Mouse (Mus musculus): ENCODE results near the gene Pdcd1lg2. TPM values are rescaled to one million over a fixed set of nuclear protein-coding genes. Genes with fewer than 3 reads are reported as not detected.
A peak's percentile ranks its signal among the peaks of the same experiment; 100 is the strongest.

Gene Pdcd1lg2
- polyA plus RNA-seq, 1 experiment from 2014 or later = 0.05 TPM

DNA sequence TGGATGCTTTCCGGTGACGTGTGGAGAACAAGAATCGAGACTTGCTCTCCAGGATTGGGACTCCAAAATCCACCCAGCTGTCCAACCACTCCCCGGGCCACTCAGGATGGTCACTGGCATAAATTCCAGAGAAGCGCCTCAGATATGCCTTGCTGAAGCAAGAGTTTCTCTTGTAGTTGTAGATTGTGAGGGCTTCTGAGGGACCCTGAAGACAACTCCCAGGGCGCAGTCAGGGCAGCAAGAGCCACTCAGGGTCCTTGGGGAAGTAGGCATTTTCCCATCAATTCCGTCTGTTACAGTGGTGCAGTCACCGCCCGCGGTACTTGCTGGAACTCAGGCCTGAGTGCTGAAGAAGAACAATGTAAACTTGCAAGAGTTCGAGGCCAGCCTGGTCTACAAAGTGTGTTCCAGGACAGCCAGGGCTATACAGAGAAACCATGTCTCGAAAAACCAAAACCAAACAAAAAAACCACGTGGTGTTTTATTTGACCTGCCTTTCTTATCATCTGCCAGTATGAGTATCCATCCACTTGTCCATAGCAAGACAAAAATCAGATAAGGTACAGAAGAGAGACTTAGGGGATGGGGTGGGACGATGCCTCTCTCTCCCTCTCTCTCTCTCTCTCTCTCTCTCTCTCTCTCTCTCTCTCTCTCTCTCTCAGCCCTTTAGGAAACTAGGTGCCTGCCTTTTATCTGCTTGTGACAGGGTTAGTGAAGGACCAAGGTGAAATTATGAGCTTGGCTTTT is 76.8 kb downstream of the Pdcd1lg2 start:
- no peak overlapping the region for H3K9ac ChIP-seq (ENCODE audit: low read depth, low read length)
- no peaks in the 10 kb centered on the region for H3K36me3 ChIP-seq (ENCODE audit: control insufficient read depth, insufficient read depth)
- H3K27me3 ChIP-seq (ENCODE audit: control insufficient read depth, insufficient read depth, low read depth, low read length) = no peaks in the 10 kb centered on the region
- no peak overlapping the region for H3K27ac ChIP-seq (ENCODE audit: low read length)
- H3K4me3 ChIP-seq (ENCODE audit: low read depth, low read length) = no peak overlapping the region
- WGBS (ENCODE audit: insufficient replicate concordance) = 64% methylated on average over 14 of the region's 14 CpGs
- H3K9me3 ChIP-seq (replicated peaks; ENCODE audit: control insufficient read depth, low read length) = no peaks in the 10 kb centered on the region
- H3K4me1 ChIP-seq (ENCODE audit: control insufficient read depth, low read depth, low read length) = peaks cover 13% of the 10 kb centered on the region
- no peak overlapping the region for H3K4me2 ChIP-seq (ENCODE audit: low read depth, low read length)
- no peak for ATAC-seq (ENCODE audit: low read depth)

- H3K4me2 ChIP-seq (ENCODE audit: low read depth, low read length) = no peak overlapping the region
- 0 out of 2 replicates have a peak, but pooled peaks have one; percentile 30 for ATAC-seq (ENCODE audit: low read depth)
- H3K36me3 ChIP-seq (ENCODE audit: control insufficient read depth, insufficient read depth) = no peaks in the 10 kb centered on the region
Observed at GRCm38 (mm10) chr19:29488073-29488390, 77.3 kb downstream of the Pdcd1lg2 start.

GRCm38 (mm10) chr19:29488420-29488819 is 77.7 kb downstream of the Pdcd1lg2 start:
- Histone ChIP-seq H3K4me3 (ENCODE audit: low read depth, low read length) (no peak overlapping the region), H3K9me3 (replicated peaks; ENCODE audit: control insufficient read depth, low read length) (no peaks in the 10 kb centered on the region), H3K27me3 (ENCODE audit: control insufficient read depth, insufficient read depth, low read depth, low read length) (no peaks in the 10 kb centered on the region), H3K4me2 (ENCODE audit: low read depth, low read length) (no peak overlapping the region), H3K36me3 (ENCODE audit: control insufficient read depth, insufficient read depth) (no peaks in the 10 kb centered on the region), H3K4me1 (ENCODE audit: control insufficient read depth, low read depth, low read length) (peaks cover 13% of the 10 kb centered on the region), H3K27ac (ENCODE audit: low read length) (no peak overlapping the region), H3K9ac (ENCODE audit: low read depth, low read length) (no peak overlapping the region)
- 18% methylated on average over 10 of the region's 10 CpGs for WGBS (ENCODE audit: insufficient replicate concordance)
- no peak for ATAC-seq (ENCODE audit: low read depth)

More at GRCm38 (mm10) chr19:29488073-29488390, 77.3 kb downstream of the Pdcd1lg2 start:
- 17% methylated on average over 6 of the region's 6 CpGs for WGBS (ENCODE audit: insufficient replicate concordance)
- Histone ChIP-seq H3K9ac (ENCODE audit: low read depth, low read length) (no peak overlapping the region), H3K27ac (ENCODE audit: low read length) (no peak overlapping the region), H3K4me1 (ENCODE audit: control insufficient read depth, low read depth, low read length) (peaks cover 13% of the 10 kb centered on the region), H3K27me3 (ENCODE audit: control insufficient read depth, insufficient read depth, low read depth, low read length) (no peaks in the 10 kb centered on the region), H3K9me3 (replicated peaks; ENCODE audit: control insufficient read depth, low read length) (no peaks in the 10 kb centered on the region), H3K4me3 (ENCODE audit: low read depth, low read length) (no peak overlapping the region)

- Histone ChIP-seq H3K4me1 (ENCODE audit: control insufficient read depth, low read depth, low read length) (peaks cover 13% of the 10 kb centered on the region), H3K9me3 (replicated peaks; ENCODE audit: control insufficient read depth, low read length) (no peaks in the 10 kb centered on the region), H3K4me2 (ENCODE audit: low read depth, low read length) (no peak overlapping the region), H3K9ac (ENCODE audit: low read depth, low read length) (no peak overlapping the region), H3K27ac (ENCODE audit: low read length) (no peak overlapping the region), H3K4me3 (ENCODE audit: low read depth, low read length) (no peak overlapping the region), H3K36me3 (ENCODE audit: control insufficient read depth, insufficient read depth) (no peaks in the 10 kb centered on the region), H3K27me3 (ENCODE audit: control insufficient read depth, insufficient read depth, low read depth, low read length) (no peaks in the 10 kb centered on the region)
- 59% methylated on average over 3 of the region's 3 CpGs for WGBS (ENCODE audit: insufficient replicate concordance)
- ATAC-seq (ENCODE audit: low read depth) = no peak; the same call in 1 of the 2 replicates
Observed at GRCm38 (mm10) chr19:29489785-29490284, 79.1 kb downstream of the Pdcd1lg2 start.

DNA sequence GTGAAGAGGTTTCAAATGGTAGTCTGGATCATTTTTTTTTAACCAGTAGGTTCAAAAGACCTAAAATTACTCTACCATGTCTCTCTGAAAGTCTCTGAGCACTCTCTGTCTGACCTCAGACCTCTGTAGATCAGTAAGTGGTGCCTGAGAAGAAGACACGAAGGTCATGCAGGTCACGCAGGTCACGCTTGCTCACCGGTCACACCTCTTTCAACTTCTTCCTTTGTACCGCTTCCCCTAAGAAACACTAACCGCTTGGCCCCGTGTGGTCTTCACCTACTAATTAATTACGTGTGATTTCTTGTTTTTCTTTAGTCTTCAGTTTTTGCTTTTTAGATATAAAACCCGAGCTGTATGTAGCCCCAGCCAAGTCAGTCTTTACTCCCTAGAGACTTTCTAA is 80.7 kb downstream of the Pdcd1lg2 start:
- Histone ChIP-seq H3K4me1 (ENCODE audit: control insufficient read depth, low read depth, low read length) (peaks cover 20% of the 10 kb centered on the region), H3K4me2 (ENCODE audit: low read depth, low read length) (no peak overlapping the region), H3K9me3 (replicated peaks; ENCODE audit: control insufficient read depth, low read length) (no peaks in the 10 kb centered on the region), H3K27ac (ENCODE audit: low read length) (no peak overlapping the region), H3K9ac (ENCODE audit: low read depth, low read length) (no peak overlapping the region), H3K27me3 (ENCODE audit: control insufficient read depth, insufficient read depth, low read depth, low read length) (no peaks in the 10 kb centered on the region), H3K36me3 (ENCODE audit: control insufficient read depth, insufficient read depth) (no peaks in the 10 kb centered on the region), H3K4me3 (ENCODE audit: low read depth, low read length) (no peak overlapping the region)
- 63% methylated on average over 9 of the region's 9 CpGs for WGBS (ENCODE audit: insufficient replicate concordance)
- ATAC-seq (ENCODE audit: low read depth) = no peak

DNA sequence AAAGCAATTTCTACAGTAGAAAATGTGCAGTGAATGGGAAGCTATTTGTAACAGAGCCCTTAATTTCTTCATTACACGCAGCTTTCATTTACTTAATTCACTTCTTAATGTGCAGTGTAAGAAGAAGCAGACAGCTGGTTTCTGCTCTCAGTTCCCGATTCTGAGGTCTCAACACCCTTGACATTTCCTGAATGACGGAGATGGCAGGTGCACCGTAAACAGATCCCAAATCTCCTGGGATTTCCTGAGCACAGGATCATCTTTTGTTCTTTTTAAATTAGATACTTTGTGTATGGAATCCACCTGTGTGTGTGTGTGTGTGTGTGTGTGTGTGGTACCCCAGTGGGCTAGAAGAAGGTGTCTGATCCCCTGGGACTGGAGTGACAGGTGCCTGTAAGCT is 83.7 kb downstream of the Pdcd1lg2 start:
- 65% methylated on average over 4 of the region's 4 CpGs for WGBS (ENCODE audit: insufficient replicate concordance)
- Histone ChIP-seq H3K4me2 (ENCODE audit: low read depth, low read length) (no peak overlapping the region), H3K27ac (ENCODE audit: low read length) (no peak overlapping the region), H3K27me3 (ENCODE audit: control insufficient read depth, insufficient read depth, low read depth, low read length) (no peaks in the 10 kb centered on the region), H3K36me3 (ENCODE audit: control insufficient read depth, insufficient read depth) (no peaks in the 10 kb centered on the region), H3K4me3 (ENCODE audit: low read depth, low read length) (no peak overlapping the region), H3K4me1 (ENCODE audit: control insufficient read depth, low read depth, low read length) (peaks cover 31% of the 10 kb centered on the region), H3K9me3 (replicated peaks; ENCODE audit: control insufficient read depth, low read length) (no peaks in the 10 kb centered on the region), H3K9ac (ENCODE audit: low read depth, low read length) (no peak overlapping the region)
- no peak for ATAC-seq (ENCODE audit: low read depth)

DNA sequence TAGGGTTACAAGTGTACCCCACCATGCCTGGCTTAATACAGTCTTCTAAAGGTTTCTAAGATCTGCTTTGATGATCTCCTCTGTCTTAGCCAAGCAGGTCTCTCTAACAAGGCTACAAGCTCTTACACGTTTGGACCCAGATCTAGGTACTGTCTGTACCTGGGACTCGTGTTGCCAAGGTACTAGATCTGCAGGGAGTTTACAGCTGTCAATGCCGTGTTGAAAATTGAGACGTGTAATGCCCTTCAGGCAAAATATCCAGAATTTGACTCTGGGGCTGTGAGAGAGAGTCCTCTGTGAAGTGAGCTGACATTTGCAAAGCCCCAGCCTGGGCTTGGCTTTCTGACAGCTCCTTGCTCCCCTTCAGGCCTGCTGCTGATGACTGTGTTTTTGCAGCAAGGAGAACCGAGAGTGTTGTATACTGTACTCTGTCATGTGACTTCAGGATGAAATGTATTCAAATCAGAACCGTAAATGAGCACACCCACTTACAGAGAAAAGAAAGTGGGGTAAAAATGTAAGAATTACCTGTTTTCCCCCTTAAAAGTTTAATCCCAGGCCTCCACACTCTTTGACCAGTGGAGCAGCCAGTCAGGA is 85.4 kb downstream of the Pdcd1lg2 start:
- Histone ChIP-seq H3K4me1 (ENCODE audit: control insufficient read depth, low read depth, low read length) (peaks cover 35% of the 10 kb centered on the region), H3K36me3 (ENCODE audit: control insufficient read depth, insufficient read depth) (no peaks in the 10 kb centered on the region), H3K4me3 (ENCODE audit: low read depth, low read length) (no peak overlapping the region), H3K27ac (ENCODE audit: low read length) (peak overlapping the region; percentile 42), H3K9ac (ENCODE audit: low read depth, low read length) (no peak overlapping the region), H3K4me2 (ENCODE audit: low read depth, low read length) (no peak overlapping the region), H3K9me3 (replicated peaks; ENCODE audit: control insufficient read depth, low read length) (no peaks in the 10 kb centered on the region), H3K27me3 (ENCODE audit: control insufficient read depth, insufficient read depth, low read depth, low read length) (no peaks in the 10 kb centered on the region)
- ATAC-seq (ENCODE audit: low read depth) = no peak
- 62% methylated on average over 6 of the region's 6 CpGs for WGBS (ENCODE audit: insufficient replicate concordance)

GRCm38 (mm10) chr19:29496786-29497557 is 86.3 kb downstream of the Pdcd1lg2 start:
- Histone ChIP-seq H3K27ac (ENCODE audit: low read length) (peak overlapping the region; percentile 31), H3K4me1 (ENCODE audit: control insufficient read depth, low read depth, low read length) (peaks cover 37% of the 10 kb centered on the region), H3K36me3 (ENCODE audit: control insufficient read depth, insufficient read depth) (no peaks in the 10 kb centered on the region), H3K4me3 (ENCODE audit: low read depth, low read length) (no peak overlapping the region), H3K4me2 (ENCODE audit: low read depth, low read length) (no peak overlapping the region), H3K9ac (ENCODE audit: low read depth, low read length) (no peak overlapping the region), H3K9me3 (replicated peaks; ENCODE audit: control insufficient read depth, low read length) (no peaks in the 10 kb centered on the region), H3K27me3 (ENCODE audit: control insufficient read depth, insufficient read depth, low read depth, low read length) (no peaks in the 10 kb centered on the region)
- ATAC-seq (ENCODE audit: low read depth) = peak; percentile 76
- 44% methylated on average over 7 of the region's 7 CpGs for WGBS (ENCODE audit: insufficient replicate concordance)

Measured in liver, embryonic 16.5 days (tissue).